Comparison of ENCODE assay signal across 20 mouse cellular contexts in genomic region chr16:94411287-94411686, GRCm38 (mm10). TPM values are rescaled to one million over a fixed set of nuclear protein-coding genes. Genes with fewer than 3 reads are reported as not detected.
DNase-seq lines count a peak whose midpoint lies in the region; ATAC-seq and TF ChIP-seq lines count a peak whose summit lies in the region.
"Had no signal": no experiment of that assay in that cellular context is flagged by ENCODE, and none has a peak within 500 bp of the region (broad histone marks: within the 10 kb centered on the region; RNA-seq: fewer than 3 reads in every experiment).

No protein-coding gene starts in this region.

- no peak overlapping the region for H3K4me3 ChIP-seq in gastrocnemius, adult 2 months
- H3K4me3 ChIP-seq in hindbrain, embryonic 16.5 days (ENCODE audit: low read length): no peak overlapping the region
- H3K4me3 ChIP-seq in hindbrain, embryonic 14.5 days (replicated peaks; ENCODE audit: low read length): no peak overlapping the region
- H3K4me3 ChIP-seq: embryonic facial prominence, embryonic 15.5 days; forebrain, embryonic 10.5 days; hindbrain, embryonic 15.5 days; limb, embryonic 15.5 days had no signal

- DNase-seq in gastrocnemius, adult 2 months: peak; percentile 20
- DNase-seq in gastrocnemius, postnatal 14 days: no peak
- no peak for DNase-seq in hindbrain, embryonic 14.5 days (ENCODE audit: low spot score)
- no peak for DNase-seq in kidney, postnatal 10 days
- DNase-seq in embryo, embryonic 9.5 days (ENCODE audit: extremely low spot score): no peak
- DNase-seq: adrenal gland, adult 8-10 months; B cell, adult 2 months; cerebellum, adult 9-11 months; heart, postnatal 36 days; thymus, postnatal 14 days had no signal

- no peak overlapping the region; the same call in 1 of the 2 replicates for H3K27ac ChIP-seq in gastrocnemius, adult 2 months
- H3K27ac ChIP-seq in hindbrain, embryonic 16.5 days (ENCODE audit: low read depth, low read length): no peak overlapping the region
- H3K27ac ChIP-seq in hindbrain, embryonic 14.5 days: no peak overlapping the region
- H3K27ac ChIP-seq: embryonic facial prominence, embryonic 15.5 days; forebrain, embryonic 10.5 days; hindbrain, embryonic 15.5 days; limb, embryonic 15.5 days; stomach, postnatal 0 days had no signal

- WGBS in hindbrain, embryonic 16.5 days: 76% methylated on average over 3 of the region's 3 CpGs
- WGBS in hindbrain, embryonic 14.5 days: 90% methylated on average over 3 of the region's 3 CpGs

- peaks cover 10% of the 10 kb centered on the region for H3K36me3 ChIP-seq in hindbrain, embryonic 16.5 days (ENCODE audit: control insufficient read depth, insufficient read depth, low read length)
- peaks cover 87% of the 10 kb centered on the region for H3K36me3 ChIP-seq in hindbrain, embryonic 14.5 days (replicated peaks; ENCODE audit: control insufficient read depth, insufficient read depth)

- no peak overlapping the region for H3K9ac ChIP-seq in hindbrain, embryonic 16.5 days (ENCODE audit: low read depth, low read length)
- no peak overlapping the region for H3K9ac ChIP-seq in hindbrain, embryonic 14.5 days
- H3K9ac ChIP-seq: embryonic facial prominence, embryonic 15.5 days; hindbrain, embryonic 15.5 days; limb, embryonic 15.5 days had no signal

- H3K9me3 ChIP-seq in hindbrain, embryonic 16.5 days (ENCODE audit: control insufficient read depth, low read length): no peaks in the 10 kb centered on the region
- H3K9me3 ChIP-seq in hindbrain, embryonic 14.5 days (ENCODE audit: control insufficient read depth, low read length): no peaks in the 10 kb centered on the region
- H3K9me3 ChIP-seq: embryonic facial prominence, embryonic 15.5 days; forebrain, embryonic 10.5 days; hindbrain, embryonic 15.5 days; limb, embryonic 15.5 days had no signal

- no peak for TF ChIP-seq CTCF in gastrocnemius, adult 2 months (IDR thresholded peaks at IDR 0.05)

- ATAC-seq in hindbrain, embryonic 16.5 days: 0 out of 2 replicates have a peak, but pooled peaks have one; percentile 25
- ATAC-seq in hindbrain, embryonic 14.5 days (ENCODE audit: low FRiP score): no peak
- peak; percentile 18 for ATAC-seq in CD4-positive, CD25-positive, alpha-beta regulatory T cell, adult 4 months
- ATAC-seq in inflammation-experienced regulatory T-cells, adult 6 months: peak; percentile 38
- ATAC-seq: intestine, postnatal 0 days; Patski had no signal

- H3K4me2 ChIP-seq in hindbrain, embryonic 16.5 days (ENCODE audit: low read length): no peak overlapping the region
- H3K4me2 ChIP-seq in hindbrain, embryonic 14.5 days (replicated peaks): no peak overlapping the region
- H3K4me2 ChIP-seq: embryonic facial prominence, embryonic 15.5 days; hindbrain, embryonic 15.5 days; limb, embryonic 15.5 days had no signal

- no peaks in the 10 kb centered on the region for H3K27me3 ChIP-seq in hindbrain, embryonic 16.5 days (replicated peaks; ENCODE audit: control insufficient read depth, insufficient read depth, low read length)
- no peaks in the 10 kb centered on the region for H3K27me3 ChIP-seq in hindbrain, embryonic 14.5 days (ENCODE audit: control insufficient read depth, insufficient read depth, low read length)
- H3K27me3 ChIP-seq: embryonic facial prominence, embryonic 15.5 days; hindbrain, embryonic 15.5 days; limb, embryonic 15.5 days; Patski had no signal

- H3K4me1 ChIP-seq in hindbrain, embryonic 16.5 days (ENCODE audit: control insufficient read depth, insufficient read depth, low read depth, low read length): no peaks in the 10 kb centered on the region
- H3K4me1 ChIP-seq in hindbrain, embryonic 14.5 days (replicated peaks; ENCODE audit: control insufficient read depth, insufficient read depth, low read length): no peaks in the 10 kb centered on the region
- H3K4me1 ChIP-seq: embryonic facial prominence, embryonic 15.5 days; forebrain, embryonic 10.5 days; hindbrain, embryonic 15.5 days had no signal

- intact Hi-C loops in gastrocnemius, adult 2 months (cut with DNase I): loop anchor here (5.0 kb wide), 1 partner anchor 46 kb away; no protein-coding TSS in a partner anchor
- intact Hi-C loops in gastrocnemius, postnatal 14 days (cut with DNase I; ENCODE audit: low total_unique reads): no loop called here

RNA-seq across cellular contexts. Expression of gene Pigp, which starts 39.6 kb away (rescaled TPM):
- total RNA-seq in gastrocnemius, adult 2 months (2021): 100 to 1,000 TPM; 149 to 161 TPM
- 100 to 1,000 TPM; 118 to 127 TPM for total RNA-seq in gastrocnemius, postnatal 14 days (2021)
- polyA plus RNA-seq in hindbrain, embryonic 16.5 days (2015; fragmentation: Nextera tagmentation; extraction: Ambion mirVana): 108 and 122 TPM in 2 replicates
- 88.4 and 103 TPM in 2 replicates for polyA plus RNA-seq in hindbrain, embryonic 14.5 days (2014; fragmentation: Nextera tagmentation; extraction: Ambion mirVana)
- 10 to 100 TPM; 69.4 to 71.7 TPM for polyA plus RNA-seq in CD4-positive, CD25-positive, alpha-beta regulatory T cell, adult 4 months (2017; shearing (Covaris generic))
- polyA plus RNA-seq in inflammation-experienced regulatory T-cells, adult 6 months (2017; shearing (Covaris generic)): 10 to 100 TPM; 47.3 to 96.8 (median 94.1) TPM

RNA-seq across cellular contexts. Expression of gene Ttc3, which starts 40.9 kb away (rescaled TPM):
- total RNA-seq in gastrocnemius, adult 2 months (2021): 10 to 100 TPM; 54.4 to 55.3 TPM
- total RNA-seq in gastrocnemius, postnatal 14 days (2021): 10 to 100 TPM; 64.0 to 71.5 TPM
- 889 and 920 TPM in 2 replicates for polyA plus RNA-seq in hindbrain, embryonic 16.5 days (2015; fragmentation: Nextera tagmentation; extraction: Ambion mirVana)
- 1,054 and 1,085 TPM in 2 replicates for polyA plus RNA-seq in hindbrain, embryonic 14.5 days (2014; fragmentation: Nextera tagmentation; extraction: Ambion mirVana)
- polyA plus RNA-seq in CD4-positive, CD25-positive, alpha-beta regulatory T cell, adult 4 months (2017; shearing (Covaris generic)): 10 to 100 TPM; 64.7 to 82.6 TPM
- polyA plus RNA-seq in inflammation-experienced regulatory T-cells, adult 6 months (2017; shearing (Covaris generic)): 100 to 1,000 TPM in 1 of 3 experiments, 10 to 100 TPM in 2; 30.0 to 103 (median 89.3) TPM
